Mouse (Mus musculus): ENCODE data around the gene Tecpr2. TPM values are rescaled to one million over a fixed set of nuclear protein-coding genes. Genes with fewer than 3 reads are reported as not detected.

The Tecpr2 gene
- total and polyA plus RNA-seq, 3 experiments: 2.8 to 7.5 (median 3.1) TPM

GRCm38 (mm10) chr12:110948910-110949201 lies 59.8 kb downstream of the Tecpr2 start:
- dilution Hi-C loops (cut with MboI; ENCODE audit: extremely low pct_ligation_motif_present, extremely low pct_unique_long_range_greater_than_20kb, low sequenced_read_pairs) (no loop called here), in situ Hi-C loops (cut with MboI; ENCODE audit: low pct_ligation_motif_present, low pct_unique_long_range_greater_than_20kb, low sequenced_read_pairs) (no loop called here)
- Histone ChIP-seq H3K4me1 (ENCODE audit: control insufficient read depth in 1 of 2, insufficient read depth in 2 of 2) (peaks cover 0 to 22% of the 10 kb centered on the region in 2 experiments; a peak in 2 of 4 replicates), H3K4me2 (ENCODE audit: insufficient read depth, low read depth, poor library complexity, severe bottlenecking) (no peak overlapping the region), H3K4me3 (replicated peaks in 1 of 3; ENCODE audit: low read depth in 2 of 3, low read length in 2 of 3, poor library complexity in 1 of 3) (no peak overlapping the region), H3K27ac (ENCODE audit: insufficient read depth, low read depth) (no peak overlapping the region), H3K9ac (ENCODE audit: insufficient read depth, low read depth) (no peak overlapping the region), H3K79me2 (replicated peaks; ENCODE audit: control insufficient read depth, extremely low read depth, insufficient read depth, poor library complexity, severe bottlenecking) (no peaks in the 10 kb centered on the region), H3K27me3 (replicated peaks) (no peaks in the 10 kb centered on the region), H3K9me3 (replicated peaks; ENCODE audit: low read length) (no peaks in the 10 kb centered on the region), H3K36me3 (replicated peaks in 1 of 2; ENCODE audit: control insufficient read depth in 1 of 2, insufficient read depth in 1 of 2, low read length in 1 of 2) (peaks cover 29 to 56% of the 10 kb centered on the region in 2 experiments)
- TF ChIP-seq IRF4 (IDR thresholded peaks at IDR 0.05; ENCODE audit: low read depth, low read length) (no peak), KAT2A (IDR thresholded peaks at IDR 0.05; ENCODE audit: insufficient replicate concordance, low read length) (no peak), ZC3H11A (IDR thresholded peaks at IDR 0.05; ENCODE audit: low read depth, low read length) (no peak), MAZ (IDR thresholded peaks at IDR 0.05; ENCODE audit: low read depth, low read length) (no peak), TCF12 (IDR thresholded peaks at IDR 0.05; ENCODE audit: low read depth, low read length) (no peak), EP300 (IDR thresholded peaks at IDR 0.05; ENCODE audit: low read length) (no peak), POLR2A (IDR thresholded peaks at IDR 0.05; ENCODE audit: low read depth, low read length) (no peak), SIN3A (IDR thresholded peaks at IDR 0.05; ENCODE audit: low read length) (no peak), POLR2AphosphoS2 (IDR thresholded peaks at IDR 0.05; ENCODE audit: low read depth, low read length) (no peak)
- no peak for DNase-seq (ENCODE audit: extremely low read depth)

GRCm38 (mm10) chr12:110949410-110949809 lies 60.3 kb downstream of the Tecpr2 start:
- Histone ChIP-seq H3K36me3 (replicated peaks in 1 of 2; ENCODE audit: control insufficient read depth in 1 of 2, insufficient read depth in 1 of 2, low read length in 1 of 2) (peaks cover 28 to 56% of the 10 kb centered on the region in 2 experiments), H3K27ac (ENCODE audit: insufficient read depth, low read depth) (no peak overlapping the region), H3K9ac (ENCODE audit: insufficient read depth, low read depth) (no peak overlapping the region), H3K79me2 (replicated peaks; ENCODE audit: control insufficient read depth, extremely low read depth, insufficient read depth, poor library complexity, severe bottlenecking) (no peaks in the 10 kb centered on the region), H3K4me3 (replicated peaks in 1 of 3; ENCODE audit: low read depth in 2 of 3, low read length in 2 of 3, poor library complexity in 1 of 3) (no peak overlapping the region), H3K9me3 (replicated peaks; ENCODE audit: low read length) (no peaks in the 10 kb centered on the region), H3K4me1 (ENCODE audit: control insufficient read depth in 1 of 2, insufficient read depth in 2 of 2) (peaks cover 0 to 22% of the 10 kb centered on the region in 2 experiments; a peak in 2 of 4 replicates), H3K4me2 (ENCODE audit: insufficient read depth, low read depth, poor library complexity, severe bottlenecking) (no peak overlapping the region), H3K27me3 (replicated peaks) (no peaks in the 10 kb centered on the region)
- in situ Hi-C loops (cut with MboI; ENCODE audit: low pct_ligation_motif_present, low pct_unique_long_range_greater_than_20kb, low sequenced_read_pairs): no loop called here
- DNase-seq (ENCODE audit: extremely low read depth): no peak
- dilution Hi-C loops (cut with MboI; ENCODE audit: extremely low pct_ligation_motif_present, extremely low pct_unique_long_range_greater_than_20kb, low sequenced_read_pairs): no loop called here
- TF ChIP-seq HCFC1 (IDR thresholded peaks at IDR 0.05; ENCODE audit: low read depth, low read length) (no peak), JUN (IDR thresholded peaks at IDR 0.05; ENCODE audit: insufficient read depth, low read depth, low read length) (no peak), CHD2 (IDR thresholded peaks at IDR 0.05; ENCODE audit: low read length) (no peak), NRF1 (IDR thresholded peaks at IDR 0.05; ENCODE audit: low read depth, low read length) (no peak), ZC3H11A (IDR thresholded peaks at IDR 0.05; ENCODE audit: low read depth, low read length) (no peak), NELFE (IDR thresholded peaks at IDR 0.05; ENCODE audit: low read depth, low read length) (no peak), EP300 (IDR thresholded peaks at IDR 0.05; ENCODE audit: low read length) (no peak), SMC3 (IDR thresholded peaks at IDR 0.05; ENCODE audit: low read depth, low read length) (no peak), GABPA (IDR thresholded peaks at IDR 0.05; ENCODE audit: insufficient replicate concordance, low read depth, low read length) (no peak), ELF1 (IDR thresholded peaks at IDR 0.05; ENCODE audit: low read depth, low read length) (no peak), SIN3A (IDR thresholded peaks at IDR 0.05; ENCODE audit: low read length) (no peak), TBP (conservative IDR thresholded peaks at IDR 0.05; ENCODE audit: low read depth, low read length) (no peak), CHD1 (IDR thresholded peaks at IDR 0.05; ENCODE audit: low read depth, low read length) (no peak), IRF4 (IDR thresholded peaks at IDR 0.05; ENCODE audit: low read depth, low read length) (no peak), KAT2A (IDR thresholded peaks at IDR 0.05; ENCODE audit: insufficient replicate concordance, low read length) (no peak), E2F4 (IDR thresholded peaks at IDR 0.05; ENCODE audit: insufficient replicate concordance, low read depth, low read length) (no peak), ETS1 (conservative IDR thresholded peaks at IDR 0.05; ENCODE audit: low read depth, low read length) (no peak), PAX5 (IDR thresholded peaks at IDR 0.05; ENCODE audit: low read length) (no peak), UBTF (IDR thresholded peaks at IDR 0.05; ENCODE audit: low read depth, low read length) (no peak)

Data from CH12.LX (cell line).